Mouse (Mus musculus) bone marrow macrophage, adult 2 months (primary cell): ENCODE data around the gene Tpst1.

Experiments used
- CTCF ChIP-seq: IDR thresholded peaks from 2 replicates; pipeline ENCODE4 v1.5.1; 2012; ENCODE audit warnings: low read depth, mild to moderate bottlenecking, low read length, moderate library complexity
- POLR2A ChIP-seq: IDR thresholded peaks from 2 replicates; pipeline ENCODE4 v1.6.1; 2012; ENCODE audit warnings: mild to moderate bottlenecking, low read depth, low read length, borderline replicate concordance

GRCm38 (mm10) chr5:130076396-130076795 lies 3.3 kb downstream of the Tpst1 start:
- no peak for TF ChIP-seq POLR2A
- TF ChIP-seq CTCF, result no peak
